Mouse (Mus musculus): ENCODE measurements around the gene Mamstr.

Mamstr gene

GRCm38 (mm10) chr7:45639561-45640027, at the start of gene Mamstr:
Gene Mamstr (plus strand): TSS chr7:45639977.
- DNase-seq (ENCODE audit: low read depth) = no peak

GRCm38 (mm10) chr7:45590874-45591273, 48.9 kb upstream of the Mamstr start:
- peak; percentile 50 for DNase-seq (ENCODE audit: low read depth)

- DNase-seq (ENCODE audit: low read depth) = no peak
These were observed 47.9 kb upstream of the Mamstr start for GRCm38 (mm10) chr7:45591880-45592279.

GRCm38 (mm10) chr7:45593118-45593815, 46.5 kb upstream of the Mamstr start:
- DNase-seq (ENCODE audit: low read depth) = peak; percentile 95

GRCm38 (mm10) chr7:45595176-45595575, 44.6 kb upstream of the Mamstr start:
- DNase-seq (ENCODE audit: low read depth) = no peak

- no peak for DNase-seq (ENCODE audit: low read depth)
These were observed 43.7 kb upstream of the Mamstr start for GRCm38 (mm10) chr7:45596107-45596506.

GRCm38 (mm10) chr7:45597013-45597412, 42.8 kb upstream of the Mamstr start:
- DNase-seq (ENCODE audit: low read depth) = no peak

- no peak for DNase-seq (ENCODE audit: low read depth)
These were observed 42.2 kb upstream of the Mamstr start for GRCm38 (mm10) chr7:45597527-45597926.

GRCm38 (mm10) chr7:45598960-45599879, 40.6 kb upstream of the Mamstr start:
- DNase-seq (ENCODE audit: low read depth) = no peak

- no peak for DNase-seq (ENCODE audit: low read depth)
These were observed 34.0 kb upstream of the Mamstr start for GRCm38 (mm10) chr7:45605704-45606289.

- no peak for DNase-seq (ENCODE audit: low read depth)
These were observed 30.3 kb upstream of the Mamstr start for GRCm38 (mm10) chr7:45609511-45609910.

GRCm38 (mm10) chr7:45616277-45616676, 23.5 kb upstream of the Mamstr start:
- peak; percentile 75 for DNase-seq (ENCODE audit: low read depth)

GRCm38 (mm10) chr7:45617042-45617695, 22.6 kb upstream of the Mamstr start, which contains the start of gene Fut1:
Gene Fut1 (plus strand): TSS chr7:45617289.
- DNase-seq (ENCODE audit: low read depth) = no peak

GRCm38 (mm10) chr7:45618316-45618715, 21.5 kb upstream of the Mamstr start:
- no peak for DNase-seq (ENCODE audit: low read depth)

GRCm38 (mm10) chr7:45619592-45619991, 20.2 kb upstream of the Mamstr start:
- DNase-seq (ENCODE audit: low read depth) = no peak

GRCm38 (mm10) chr7:45621443-45621842, 18.3 kb upstream of the Mamstr start, which contains the start of gene Izumo1:
Gene Izumo1 (plus strand): TSS chr7:45621811.
- DNase-seq (ENCODE audit: low read depth) = peak; percentile 44

GRCm38 (mm10) chr7:45623507-45623906, 16.3 kb upstream of the Mamstr start:
- no peak for DNase-seq (ENCODE audit: low read depth)

GRCm38 (mm10) chr7:45624718-45625117, 15.1 kb upstream of the Mamstr start:
- DNase-seq (ENCODE audit: low read depth) = no peak

GRCm38 (mm10) chr7:45625481-45625880, 14.3 kb upstream of the Mamstr start:
- no peak for DNase-seq (ENCODE audit: low read depth)

- no peak for DNase-seq (ENCODE audit: low read depth)
These were observed 13.2 kb upstream of the Mamstr start for GRCm38 (mm10) chr7:45626571-45627076.

- no peak for DNase-seq (ENCODE audit: low read depth)
These were observed 12.5 kb upstream of the Mamstr start, which contains the start of gene Rasip1 for GRCm38 (mm10) chr7:45627261-45627660. Gene Rasip1 (plus strand): TSS chr7:45627488.

Measured in NIH3T3 (cell line).